Mouse (Mus musculus): ENCODE results near the gene Gm5891. TPM values are rescaled to one million over a fixed set of nuclear protein-coding genes. Genes with fewer than 3 reads are reported as not detected.
"Not testable (repeated sequence)": the region's sequence is repeated elsewhere in the genome, so short reads cannot be mapped to it uniquely, and the experiment has no call there.

Gm5891 gene
- polyA plus RNA-seq (2015; fragmentation: Nextera tagmentation; extraction: Ambion mirVana), result not detected in 2 replicates

DNA sequence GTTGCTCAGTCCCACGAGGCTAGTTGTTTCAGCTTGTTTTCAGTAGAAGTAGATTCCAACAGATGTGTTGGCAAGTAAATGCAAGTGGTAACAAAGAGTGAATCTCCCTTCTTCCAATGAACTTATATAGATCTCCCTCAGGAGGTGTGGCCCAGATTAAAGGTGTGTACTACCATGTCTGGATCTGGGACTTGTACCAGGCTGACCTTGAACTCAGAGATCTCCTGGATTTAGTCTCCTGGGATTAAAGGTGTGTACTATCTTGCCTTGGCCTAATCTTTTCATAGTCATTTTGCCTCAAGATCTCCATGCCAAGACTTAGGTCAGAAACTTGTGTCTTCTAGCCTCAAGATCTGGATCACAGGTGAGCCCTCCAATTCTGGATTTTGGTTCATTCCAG is at the start of gene Gm5891:
Gene Gm5891, minus strand, starts transcription at position 101 of the 400 bp plus-strand sequence.
- not testable (repeated sequence) for H3K27me3 ChIP-seq; H3K36me3 ChIP-seq; ATAC-seq (ENCODE audit: low FRiP score, low read depth); H3K9ac ChIP-seq; H3K4me1 ChIP-seq; H3K9me3 ChIP-seq; H3K4me3 ChIP-seq; H3K27ac ChIP-seq; H3K4me2 ChIP-seq (replicated peaks)
- WGBS, result no CpG with 5 or more reads among the region's 1 CpGs

Other genes with a start within 250 kb of the Gm5891 start
- gene Gm4175, start 159.8 kb downstream of the Gm5891 start, polyA plus RNA-seq (2015; fragmentation: Nextera tagmentation; extraction: Ambion mirVana), result not detected in 2 replicates
- not detected in 2 replicates for gene Gm4177, start 124.6 kb downstream of the Gm5891 start, polyA plus RNA-seq (2015; fragmentation: Nextera tagmentation; extraction: Ambion mirVana)
- gene Vmn1r135, start 88.9 kb downstream of the Gm5891 start, polyA plus RNA-seq (2015; fragmentation: Nextera tagmentation; extraction: Ambion mirVana), result not detected in 2 replicates
- not detected in 2 replicates for gene Gm5725, start 77.0 kb downstream of the Gm5891 start, polyA plus RNA-seq (2015; fragmentation: Nextera tagmentation; extraction: Ambion mirVana)
- gene Vmn1r137, start 73.3 kb upstream of the Gm5891 start, polyA plus RNA-seq (2015; fragmentation: Nextera tagmentation; extraction: Ambion mirVana), result not detected in 2 replicates
- not detected in 2 replicates for gene Vmn1r138, start 107.6 kb upstream of the Gm5891 start, polyA plus RNA-seq (2015; fragmentation: Nextera tagmentation; extraction: Ambion mirVana)
- not detected in 2 replicates for gene Gm6176, start 135.0 kb upstream of the Gm5891 start, polyA plus RNA-seq (2015; fragmentation: Nextera tagmentation; extraction: Ambion mirVana)
- gene Vmn1r139, start 147.8 kb upstream of the Gm5891 start, polyA plus RNA-seq (2015; fragmentation: Nextera tagmentation; extraction: Ambion mirVana), result not detected in 2 replicates
- not detected in 2 replicates for gene Gm16451, start 197.0 kb upstream of the Gm5891 start, polyA plus RNA-seq (2015; fragmentation: Nextera tagmentation; extraction: Ambion mirVana)
- not detected in 2 replicates for gene Gm10666, start 213.4 kb upstream of the Gm5891 start, polyA plus RNA-seq (2015; fragmentation: Nextera tagmentation; extraction: Ambion mirVana)
- gene Vmn1r142, start 242.7 kb upstream of the Gm5891 start, polyA plus RNA-seq (2015; fragmentation: Nextera tagmentation; extraction: Ambion mirVana), result not detected in 2 replicates